Mouse (Mus musculus) lung, postnatal 0 days (tissue): Measurements from ENCODE around the gene Cdh13. TPM values are rescaled to one million over a fixed set of nuclear protein-coding genes. Genes with fewer than 3 reads are reported as not detected.
A peak's percentile ranks its signal among the peaks of the same experiment; 100 is the strongest.

ENCODE experiments used
- ATAC-seq: fragments of 200-750 bp; cut with Nextera tagmentation; 2 replicates; pipeline ENCODE4 v1.8.0; 2017; ENCODE audit warnings: moderate library complexity
- DNase-seq: peaks from one replicate; pipeline ENCODE4 v3.0.0-alpha.2; 2016; ENCODE audit warnings: low spot score
- H3K27ac ChIP-seq: fragments of 300-500 bp; sonication (generic); 2 replicates; pipeline ENCODE4 v1.5.1; 2014; ENCODE audit warnings: antibody characterized with exemption, mild to moderate bottlenecking, low read length, mixed read lengths
- H3K27me3 ChIP-seq: fragments of 300-500 bp; sonication (generic); replicated peaks from 2 replicates; pipeline ENCODE4 v1.6.1; 2014; ENCODE audit warnings: low read length, mixed read lengths; ENCODE audit not compliant: insufficient read depth
- H3K36me3 ChIP-seq: fragments of 300-500 bp; sonication (generic); 2 replicates; pipeline ENCODE4 v1.6.1; 2014; ENCODE audit warnings: low read length, mixed read lengths; ENCODE audit not compliant: insufficient read depth
- H3K4me1 ChIP-seq: fragments of 300-500 bp; sonication (generic); 2 replicates; pipeline ENCODE4 v1.6.1; 2014; ENCODE audit warnings: antibody characterized with exemption, low read depth, low read length, mixed read lengths; ENCODE audit not compliant: insufficient read depth
- H3K4me2 ChIP-seq: fragments of 300-500 bp; sonication (generic); replicated peaks from 2 replicates; pipeline ENCODE4 v1.6.1; 2014; ENCODE audit warnings: low read depth, mild to moderate bottlenecking, low read length, moderate library complexity, mixed read lengths
- H3K4me3 ChIP-seq: fragments of 300-500 bp; sonication (generic); 2 replicates; pipeline ENCODE4 v1.5.1; 2014; ENCODE audit warnings: low read depth, low read length
- H3K9ac ChIP-seq: fragments of 300-500 bp; sonication (generic); replicated peaks from 2 replicates; pipeline ENCODE4 v1.6.1; 2014; ENCODE audit warnings: low read depth, mild to moderate bottlenecking
- H3K9me3 ChIP-seq: fragments of 300-500 bp; sonication (generic); 2 replicates; pipeline ENCODE4 v1.6.1; 2016; ENCODE audit warnings: low read length, mixed read lengths
- CTCF ChIP-seq: IDR thresholded peaks from 2 replicates; pipeline ENCODE4 v1.5.1; 2016; ENCODE audit warnings: antibody characterized with exemption, mild to moderate bottlenecking
- EP300 ChIP-seq: IDR thresholded peaks from 2 replicates; pipeline ENCODE4 v1.6.1; 2016; ENCODE audit warnings: antibody characterized with exemption, mild to moderate bottlenecking, control low read depth
- WGBS: fragments of 180-500 bp; shearing (Covaris S2); extraction: QIAGEN DNeasy Blood & Tissue Kit; methylation state at CpG from one replicate; pipeline ENCODE4 v1.1.7; 2014; 5-methylcytosine and 5-hydroxymethylcytosine counted together
- polyA plus RNA-seq: library from polyadenylated mRNA; unstranded; fragments of >200 nt; fragmentation: Nextera tagmentation; extraction: Ambion mirVana; gene quantifications from 2 replicates; pipeline ENCODE4 v1.2.1, GENCODE M21; 2015

Gene Cdh13
- polyA plus RNA-seq, 1 experiment from 2014 or later: 8.6 TPM

GRCm38 (mm10) chr8:118639606-118640005 is 356.1 kb downstream of the Cdh13 start:
- ATAC-seq (peak; percentile 43), DNase-seq (peak; percentile 41)
- 52% methylated on average over 8 of the region's 8 CpGs for WGBS
- no peak overlapping the region for H3K9ac ChIP-seq
- no peak for TF ChIP-seq CTCF
- H3K9me3 ChIP-seq: no peaks in the 10 kb centered on the region; the same call in 1 of the 2 replicates
- H3K27ac ChIP-seq: no peak overlapping the region
- no peaks in the 10 kb centered on the region for H3K4me1 ChIP-seq
- H3K4me3 ChIP-seq: no peak overlapping the region
- no peaks in the 10 kb centered on the region for H3K27me3 ChIP-seq
- no peak overlapping the region for H3K4me2 ChIP-seq
- H3K36me3 ChIP-seq: no peaks in the 10 kb centered on the region

GRCm38 (mm10) chr8:118641799-118642198 is 358.3 kb downstream of the Cdh13 start:
- no peak overlapping the region for H3K4me2 ChIP-seq
- no peak for DNase-seq
- H3K9ac ChIP-seq: no peak overlapping the region
- no peak overlapping the region for H3K4me3 ChIP-seq
- H3K36me3 ChIP-seq: no peaks in the 10 kb centered on the region
- no peak overlapping the region for H3K27ac ChIP-seq
- no peak for ATAC-seq
- WGBS: 51% methylated on average over 4 of the region's 4 CpGs
- no peaks in the 10 kb centered on the region for H3K4me1 ChIP-seq
- H3K9me3 ChIP-seq: no peaks in the 10 kb centered on the region; the same call in 1 of the 2 replicates
- H3K27me3 ChIP-seq: no peaks in the 10 kb centered on the region
- no peak for TF ChIP-seq EP300
- no peak for TF ChIP-seq CTCF

- H3K9ac ChIP-seq: no peak overlapping the region
Measured at GRCm38 (mm10) chr8:118648801-118649537, 365.4 kb downstream of the Cdh13 start.

GRCm38 (mm10) chr8:118649981-118650380 is 366.4 kb downstream of the Cdh13 start:
- no peak overlapping the region for H3K9ac ChIP-seq
- ATAC-seq: no peak
- WGBS: 51% methylated on average over 4 of the region's 4 CpGs

More at GRCm38 (mm10) chr8:118648801-118649537, 365.4 kb downstream of the Cdh13 start:
- no peaks in the 10 kb centered on the region for H3K36me3 ChIP-seq
- no peaks in the 10 kb centered on the region for H3K27me3 ChIP-seq
- H3K4me2 ChIP-seq: no peak overlapping the region
- no peaks in the 10 kb centered on the region for H3K9me3 ChIP-seq
- WGBS: 63% methylated on average over 6 of the region's 6 CpGs
- no peak for TF ChIP-seq CTCF
- TF ChIP-seq EP300: no peak
- no peak overlapping the region for H3K4me3 ChIP-seq
- H3K4me1 ChIP-seq: no peaks in the 10 kb centered on the region
- H3K27ac ChIP-seq: no peak overlapping the region
- ATAC-seq (no peak), DNase-seq (no peak)

GRCm38 (mm10) chr8:118662001-118662829 is 378.7 kb downstream of the Cdh13 start:
- ATAC-seq: no peak
- Histone ChIP-seq H3K9me3 (no peaks in the 10 kb centered on the region), H3K27ac (no peak overlapping the region), H3K4me1 (no peaks in the 10 kb centered on the region), H3K4me3 (no peak overlapping the region), H3K36me3 (no peaks in the 10 kb centered on the region), H3K9ac (no peak overlapping the region), H3K4me2 (no peak overlapping the region), H3K27me3 (no peaks in the 10 kb centered on the region)
- peak; percentile 8 for DNase-seq
- TF ChIP-seq EP300 (no peak), CTCF (no peak)
- 47% methylated on average over 8 of the region's 8 CpGs for WGBS

More at GRCm38 (mm10) chr8:118649981-118650380, 366.4 kb downstream of the Cdh13 start:
- H3K4me3 ChIP-seq: no peak overlapping the region
- no peaks in the 10 kb centered on the region for H3K4me1 ChIP-seq
- TF ChIP-seq CTCF: no peak
- no peak for TF ChIP-seq EP300
- H3K4me2 ChIP-seq: no peak overlapping the region
- H3K9me3 ChIP-seq: no peaks in the 10 kb centered on the region
- no peak for DNase-seq
- H3K36me3 ChIP-seq: no peaks in the 10 kb centered on the region
- H3K27ac ChIP-seq: no peak overlapping the region
- H3K27me3 ChIP-seq: no peaks in the 10 kb centered on the region

- H3K4me1 ChIP-seq: no peaks in the 10 kb centered on the region
- H3K27ac ChIP-seq: no peak overlapping the region
- no peaks in the 10 kb centered on the region for H3K36me3 ChIP-seq
- no peak overlapping the region for H3K4me3 ChIP-seq
- ATAC-seq (no peak), DNase-seq (no peak)
- no peak overlapping the region for H3K9ac ChIP-seq
- no peak overlapping the region for H3K4me2 ChIP-seq
- TF ChIP-seq EP300: no peak
- no peaks in the 10 kb centered on the region for H3K27me3 ChIP-seq
- H3K9me3 ChIP-seq: no peaks in the 10 kb centered on the region
- WGBS: 81% methylated on average over 5 of the region's 5 CpGs
Measured at GRCm38 (mm10) chr8:118665081-118665480, 381.5 kb downstream of the Cdh13 start.
